Mouse (Mus musculus): ENCODE measurements around the gene Gzmn.
"Not testable (repeated sequence)": the region's sequence is repeated elsewhere in the genome, so short reads cannot be mapped to it uniquely, and the experiment has no call there.

The Gzmn gene

DNA sequence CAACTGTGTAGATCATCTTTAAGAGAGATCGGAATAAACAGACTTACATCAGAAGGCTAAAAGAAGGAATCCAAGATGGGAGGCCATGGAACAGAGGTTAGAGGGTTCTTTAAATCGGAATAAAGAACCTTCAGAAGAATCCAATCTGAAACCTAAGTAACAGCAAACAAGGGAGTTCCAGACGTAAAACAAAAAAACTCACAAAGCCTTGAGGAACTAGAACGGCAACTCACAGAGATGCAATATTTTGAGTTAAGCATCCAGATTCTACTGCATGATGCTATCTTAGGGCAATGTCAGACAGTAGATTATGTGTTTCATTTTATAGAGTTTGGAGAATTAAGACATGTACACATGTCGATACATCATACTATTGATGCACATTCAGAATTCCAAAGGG, at the start of gene Gzmn:
Gzmn (minus strand) TSS at position 101 of the 400 bp plus-strand sequence.
- DNase-seq: no peak

DNA sequence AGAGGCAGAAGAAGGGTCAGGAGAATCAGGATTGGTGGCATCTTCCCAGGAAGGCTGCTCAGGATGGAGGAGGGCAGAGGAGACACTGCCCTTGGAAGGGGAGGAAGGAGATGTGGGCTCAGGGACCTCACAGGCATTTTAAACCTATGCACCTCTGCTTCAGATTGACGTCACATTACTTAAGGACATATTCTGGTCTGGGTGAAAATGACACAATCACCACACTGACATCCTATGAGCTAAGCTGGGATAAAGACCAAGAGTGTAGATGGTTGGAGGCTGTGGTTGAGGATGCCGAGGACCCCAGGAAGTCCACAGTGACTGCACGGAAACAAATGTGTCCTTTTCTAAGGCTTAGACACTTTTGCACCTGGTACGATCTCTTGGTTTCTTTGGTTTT, 36.9 kb upstream of the Gzmn start, which contains the start of gene Gzmf:
Gzmf (minus strand) TSS at position 101 of the 400 bp plus-strand sequence.
- DNase-seq: no peak

DNA sequence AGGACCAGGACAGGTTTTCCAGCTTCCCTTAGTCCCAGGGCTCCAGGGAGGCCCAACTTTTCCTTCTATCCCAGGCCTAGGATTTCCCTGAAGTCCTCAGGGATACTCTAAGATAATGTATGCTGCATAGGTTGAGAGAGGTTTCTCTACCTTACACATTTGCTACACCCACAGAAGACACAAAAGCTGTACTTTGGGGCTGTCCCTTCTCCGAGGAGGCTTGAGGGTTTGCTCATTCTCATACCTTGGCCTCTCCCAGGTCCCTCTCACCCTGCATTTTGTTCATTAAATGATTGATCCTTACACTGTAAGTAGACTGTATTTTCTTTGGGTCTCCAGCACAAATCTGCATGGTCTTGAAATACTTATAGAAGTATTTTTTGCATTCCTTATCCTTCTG, 31.2 kb upstream of the Gzmn start:
- DNase-seq: no peak

DNA sequence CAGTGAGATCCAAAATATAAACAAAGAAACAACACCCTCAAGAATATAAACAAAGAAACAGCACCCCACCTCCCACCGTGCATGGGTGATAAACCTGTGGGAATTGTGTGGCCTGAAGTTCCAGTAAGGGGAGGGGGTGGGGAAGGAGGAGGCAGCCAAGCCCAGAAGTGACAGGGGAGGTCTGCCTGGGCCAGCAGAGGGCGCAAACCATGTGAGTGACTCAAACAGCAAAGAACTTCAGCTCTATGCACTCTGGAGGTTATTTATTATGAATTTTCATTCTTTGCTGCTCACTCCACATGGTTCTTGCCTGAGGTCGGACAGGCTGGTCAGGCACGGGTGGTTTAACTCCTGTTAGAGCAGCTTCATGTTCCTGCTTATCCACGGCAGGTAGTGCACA, 30.6 kb upstream of the Gzmn start:
- peak; percentile 83 for DNase-seq

DNA sequence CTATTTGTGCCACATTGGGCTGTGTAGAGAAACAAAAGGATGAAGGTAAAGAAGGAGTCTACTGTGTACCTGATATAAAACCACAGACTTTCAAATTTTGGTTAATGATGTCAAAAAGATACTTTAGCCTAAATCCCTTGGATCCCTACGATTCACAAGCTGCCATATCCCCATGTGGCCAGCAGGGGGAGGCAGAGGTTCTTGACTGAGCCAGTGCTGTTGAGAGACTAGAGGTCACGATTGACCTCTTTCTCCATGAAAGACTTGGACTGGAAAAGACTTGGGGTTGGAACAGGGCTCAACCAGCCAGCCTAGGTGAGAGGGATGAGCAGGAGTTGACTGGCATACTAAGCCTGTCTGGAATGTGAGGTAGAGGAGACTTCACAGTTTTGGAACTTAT, 29.6 kb upstream of the Gzmn start:
- DNase-seq: peak; percentile 82

DNA sequence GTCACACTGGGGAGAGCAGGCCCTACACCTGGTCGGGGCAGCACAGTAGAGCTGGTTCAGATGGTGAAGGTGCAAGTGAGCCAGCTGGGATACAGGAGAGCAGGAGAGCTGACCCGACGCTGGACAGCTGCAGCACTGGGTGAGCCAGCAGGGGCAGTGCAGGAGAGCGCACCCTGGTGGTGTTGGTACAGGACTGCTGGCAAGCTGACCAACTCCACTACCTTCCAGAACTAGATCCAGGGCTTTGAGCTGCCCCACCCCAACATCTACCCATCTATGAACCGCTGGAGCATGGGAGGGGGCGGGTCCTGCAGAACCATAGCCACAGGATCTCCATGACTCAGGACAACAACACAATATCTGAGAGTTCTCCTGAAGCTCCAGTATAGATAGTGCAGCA, 12.5 kb upstream of the Gzmn start:
- peak; percentile 46 for DNase-seq

DNA sequence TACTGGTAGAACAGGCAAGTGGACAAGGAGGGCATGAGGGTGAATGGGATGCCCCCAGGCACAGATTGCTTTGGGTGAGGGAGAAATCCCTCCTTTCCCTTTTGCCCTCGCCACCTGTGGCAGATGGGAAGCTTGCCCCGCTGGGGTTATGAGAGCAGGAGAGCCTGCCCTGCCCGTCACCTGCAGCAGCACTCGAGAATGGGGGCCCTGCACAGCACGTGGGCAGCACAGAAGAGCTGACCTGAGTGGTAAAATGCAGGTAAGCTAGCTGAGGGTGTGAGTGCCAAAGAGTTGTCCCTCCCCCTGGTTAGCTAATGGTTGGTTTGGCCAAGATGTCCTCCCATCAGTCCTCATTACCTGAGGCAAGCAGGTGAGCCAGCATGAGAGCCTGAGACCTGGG, 12.1 kb upstream of the Gzmn start:
- DNase-seq: no peak

DNA sequence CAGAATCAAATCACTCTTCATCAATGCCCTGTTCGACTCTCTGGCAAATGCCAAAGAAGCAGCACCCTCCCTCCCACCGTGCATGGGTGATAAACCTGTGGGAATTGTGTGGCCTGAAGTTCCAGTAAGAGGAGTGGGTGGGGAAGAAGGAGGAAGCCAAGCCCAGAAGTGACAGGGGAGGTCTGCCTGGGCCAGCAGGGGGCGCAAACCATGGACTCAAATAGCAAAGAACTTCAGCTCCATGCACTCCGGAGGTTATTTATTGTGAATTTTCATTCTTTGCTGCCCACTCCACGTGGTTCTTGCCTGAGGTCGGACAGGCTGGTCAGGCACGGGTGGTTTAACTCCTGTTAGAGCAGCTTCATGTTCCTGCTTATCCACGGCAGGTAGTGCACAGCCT, 3.3 kb upstream of the Gzmn start:
- DNase-seq: peak; percentile 80

DNA sequence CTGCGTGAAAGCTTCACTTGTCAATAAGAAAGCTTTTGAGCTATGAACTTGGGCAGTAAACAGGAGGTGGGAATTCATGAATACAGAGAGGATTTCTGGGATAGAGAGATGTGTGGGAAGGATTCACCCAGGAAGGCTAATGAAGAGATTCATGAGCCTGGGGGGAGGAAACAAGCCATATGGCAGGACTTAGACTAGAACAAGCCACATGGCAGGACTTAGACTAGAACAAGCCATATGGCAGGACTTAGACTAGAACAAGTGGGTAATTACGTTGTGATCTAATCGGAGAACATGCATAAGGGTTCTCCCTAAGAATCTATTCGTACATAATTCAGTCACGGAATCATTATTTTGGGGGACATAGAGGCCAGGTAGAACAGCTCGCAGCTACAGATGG, 1.0 kb downstream of the Gzmn start:
- DNase-seq: no peak

DNA sequence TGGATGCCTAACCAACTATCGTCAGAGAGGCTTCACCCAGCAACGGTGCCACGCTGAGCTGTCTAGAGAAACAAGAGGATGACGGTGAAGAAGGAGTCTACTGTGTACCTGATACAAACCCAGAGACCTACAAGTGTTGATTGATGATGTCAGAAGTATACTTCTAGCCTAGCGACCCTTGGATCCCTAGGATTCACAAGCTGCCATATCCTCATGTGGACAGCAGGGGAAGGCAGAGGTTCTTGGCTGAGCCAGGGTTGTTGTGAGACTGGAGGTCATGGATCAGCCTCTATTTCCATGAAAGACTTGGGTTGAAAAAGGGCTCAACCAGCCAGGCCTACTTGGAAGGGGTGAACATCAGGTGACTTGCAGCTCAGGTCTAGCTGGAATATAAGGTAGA, 1.7 kb downstream of the Gzmn start:
- DNase-seq: no peak

DNA sequence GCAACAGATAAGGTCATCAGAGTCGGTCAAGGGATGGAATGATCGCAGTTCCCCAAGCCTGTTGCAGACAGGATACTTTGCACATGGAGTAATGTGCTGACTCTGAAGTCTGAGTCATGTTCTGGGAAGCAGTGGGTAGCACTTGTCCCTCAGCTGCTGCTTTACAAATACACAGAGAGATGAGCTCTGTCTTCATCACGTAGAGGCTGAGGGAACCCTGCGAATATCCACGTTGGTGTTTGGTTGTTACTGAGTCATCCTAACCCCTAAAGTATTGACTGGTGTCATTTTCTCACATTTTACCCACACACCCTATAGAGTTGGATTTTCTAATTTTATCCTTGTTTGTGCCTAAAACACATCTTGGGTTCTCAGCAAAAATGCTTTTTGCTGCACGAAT, 6.4 kb downstream of the Gzmn start:
- DNase-seq: no peak

DNA sequence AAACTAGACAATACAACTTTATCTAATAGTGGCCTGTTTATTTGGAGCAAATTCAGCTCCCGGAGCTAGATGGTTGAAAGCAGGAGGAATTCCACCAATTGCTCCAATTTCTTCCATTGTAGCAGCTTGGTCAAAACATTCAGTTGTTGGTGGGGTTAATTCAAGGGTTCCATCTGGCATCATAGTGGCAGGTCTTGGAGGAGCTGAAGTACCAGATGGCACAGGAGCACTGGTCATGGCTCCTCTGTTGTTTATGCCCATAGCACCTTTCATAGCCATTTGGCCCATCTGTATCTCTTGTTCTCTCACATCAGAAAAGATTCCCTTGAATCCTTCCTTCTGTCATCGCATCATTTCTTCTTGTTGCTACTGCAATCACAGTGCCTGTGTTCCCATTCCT, 12.3 kb downstream of the Gzmn start:
- no peak for DNase-seq

DNA sequence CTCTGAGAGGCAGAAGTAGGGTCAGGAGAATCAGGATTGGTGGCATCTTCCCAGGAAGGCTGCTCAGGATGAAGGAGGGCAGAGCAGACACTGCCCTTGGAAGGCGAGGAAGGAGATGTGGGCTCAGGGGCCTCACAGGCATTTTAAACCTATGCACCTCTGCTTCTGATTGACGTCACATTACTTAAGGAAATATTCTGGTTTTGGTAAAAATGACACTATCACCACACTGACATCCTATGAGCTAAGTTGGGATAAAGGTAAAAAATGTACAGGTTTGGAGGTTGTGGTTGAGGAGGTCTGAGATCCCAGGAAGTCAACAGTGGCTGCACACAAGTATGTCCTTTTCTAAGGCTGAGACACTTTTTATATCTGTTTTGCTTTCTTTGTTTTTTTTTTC, 14.9 kb downstream of the Gzmn start, which contains the start of gene Gzmg:
Gzmg (minus strand) TSS at position 101 of the 400 bp plus-strand sequence.
- not testable (repeated sequence) for DNase-seq

DNA sequence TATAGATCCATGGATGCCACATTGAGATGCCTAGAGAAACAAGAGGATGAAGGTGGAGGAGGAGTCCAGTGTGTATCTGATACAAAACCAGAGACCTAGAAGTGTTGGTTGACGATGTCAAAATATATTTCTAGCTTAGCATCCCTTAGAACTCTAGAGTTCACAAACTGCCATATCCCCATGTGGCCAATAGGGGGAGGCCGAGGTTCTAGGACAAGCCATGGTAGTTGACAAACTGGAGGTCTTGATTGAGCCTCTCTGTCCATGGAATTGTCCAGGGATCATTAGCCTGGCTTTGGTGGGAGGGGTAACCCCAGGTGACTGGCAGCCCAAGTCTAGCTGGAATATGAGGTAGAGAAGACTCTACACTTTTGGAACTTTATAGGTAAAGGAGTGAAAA, 19.1 kb downstream of the Gzmn start:
- peak; percentile 34 for DNase-seq

DNA sequence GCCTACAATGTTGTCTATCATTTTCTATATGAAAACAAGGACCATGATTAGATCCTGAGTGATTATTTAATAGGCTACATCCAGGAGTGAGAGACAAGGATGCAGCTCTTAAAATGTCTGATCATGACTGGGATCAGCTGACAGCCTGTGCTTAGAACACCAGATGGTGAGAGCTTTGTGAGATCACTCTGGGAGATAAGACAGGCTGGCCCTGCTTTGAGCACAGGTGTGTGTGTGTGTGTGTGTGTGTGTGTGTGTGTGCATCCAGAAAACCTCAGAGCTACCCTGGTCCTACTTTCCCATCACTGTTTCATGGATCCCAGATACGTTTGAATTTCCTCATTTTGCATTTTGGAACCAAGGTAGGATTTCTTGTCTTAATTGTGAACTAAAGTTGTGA, 40.7 kb downstream of the Gzmn start:
- not testable (repeated sequence) for DNase-seq

DNA sequence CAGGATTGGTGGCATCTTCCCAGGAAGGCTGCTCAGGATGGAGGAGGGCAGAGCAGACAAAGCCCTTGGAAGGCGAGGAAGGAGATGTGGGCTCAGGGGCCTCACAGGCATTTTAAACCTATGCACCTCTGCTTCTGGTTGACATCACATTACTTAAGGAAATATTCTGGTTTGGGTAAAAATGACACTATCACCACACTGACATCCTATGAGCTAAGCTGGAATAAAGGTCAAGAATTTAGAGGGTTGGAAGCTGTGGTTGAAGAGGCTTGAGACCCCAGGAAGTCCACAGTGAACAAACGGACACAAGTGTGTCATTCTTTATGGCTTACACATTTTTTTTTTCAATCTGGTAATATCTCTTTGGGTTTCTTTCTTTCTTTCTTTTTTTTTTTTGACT, 41.9 kb downstream of the Gzmn start, which contains the start of gene Gzmd:
Gzmd (minus strand) TSS at position 101 of the 400 bp plus-strand sequence.
- not testable (repeated sequence) for DNase-seq

DNA sequence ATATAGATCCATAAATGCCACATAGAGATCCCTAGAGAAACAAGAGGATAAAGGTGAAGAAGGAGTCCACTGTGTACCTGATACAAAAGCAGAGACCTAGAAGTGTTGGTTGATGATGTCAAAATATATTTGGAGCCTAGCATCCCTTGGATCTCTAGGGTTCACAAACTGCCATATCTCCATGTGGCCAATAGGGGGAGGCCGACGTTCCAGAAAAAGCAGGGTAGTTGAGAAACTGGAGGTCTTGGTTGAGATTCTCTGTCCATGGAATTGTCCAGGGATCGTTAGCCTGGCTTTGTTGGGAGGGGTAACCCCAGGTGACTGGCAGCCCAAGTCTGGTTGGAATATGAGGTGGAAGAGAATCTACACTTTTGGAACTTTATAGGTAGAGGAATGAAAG, 46.1 kb downstream of the Gzmn start:
- DNase-seq: peak; percentile 14

DNA sequence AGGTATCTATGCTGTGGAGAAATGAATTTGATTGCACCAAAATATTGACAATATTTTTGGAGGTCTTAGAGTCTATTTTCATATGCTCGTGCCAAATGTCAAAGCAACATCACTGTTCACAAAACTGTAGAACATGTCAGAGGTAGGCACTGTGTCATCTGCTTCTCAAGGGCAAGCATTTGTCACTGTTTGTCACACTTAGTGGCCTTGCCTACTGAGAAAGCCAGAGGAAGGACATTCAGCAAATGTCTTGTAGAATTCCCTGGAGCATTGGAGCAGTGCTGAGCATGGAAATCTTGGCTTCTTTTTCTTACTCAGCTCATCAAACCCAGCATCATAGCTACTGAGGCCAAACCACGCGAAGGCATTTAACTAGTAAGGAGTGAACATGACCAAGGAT, 50.9 kb downstream of the Gzmn start:
- DNase-seq: no peak

DNA sequence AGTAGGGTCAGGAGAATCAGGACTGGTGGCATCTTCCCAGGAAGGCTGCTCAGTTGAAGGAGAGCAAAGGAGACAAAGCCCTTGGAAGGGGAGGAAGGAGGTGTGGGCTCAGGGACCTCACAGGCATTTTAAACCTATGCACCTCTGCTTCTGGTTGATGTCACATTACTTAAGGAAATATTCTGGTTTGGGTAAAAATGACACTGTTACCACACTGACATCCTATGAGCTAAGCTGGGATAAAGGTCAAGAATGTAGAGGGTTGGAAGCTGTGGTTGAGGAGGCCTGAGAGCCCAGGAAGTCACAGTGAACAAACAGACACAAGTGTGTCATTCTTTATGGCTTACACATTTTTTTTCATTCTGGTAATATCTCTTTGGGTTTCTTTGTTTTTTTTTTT, 53.9 kb downstream of the Gzmn start, which contains the start of gene Gzme:
Gzme (minus strand) TSS at position 101 of the 400 bp plus-strand sequence.
- DNase-seq: no peak

Measured in thymus, postnatal 4 days (tissue).